Mouse (Mus musculus) midbrain, postnatal 0 days (tissue): Measurements from ENCODE around the gene Agbl4. TPM values are rescaled to one million over a fixed set of nuclear protein-coding genes. Genes with fewer than 3 reads are reported as not detected.

Experiments used
- ATAC-seq: fragments of 200-750 bp; cut with Nextera tagmentation; 2 replicates; pipeline ENCODE4 v1.8.0; 2017; ENCODE audit warnings: moderate number of reproducible peaks, mild to moderate bottlenecking, moderate TSS enrichment, moderate library complexity; ENCODE audit not compliant: low FRiP score
- DNase-seq: peaks from one replicate; pipeline ENCODE4 v3.0.0-alpha.2; 2015; ENCODE audit warnings: low spot score
- H3K27ac ChIP-seq: fragments of 300-500 bp; sonication (generic); 2 replicates; pipeline ENCODE4 v1.5.1; 2014; ENCODE audit warnings: low read depth, mild to moderate bottlenecking, low read length, mixed read lengths
- H3K27me3 ChIP-seq: fragments of 300-500 bp; sonication (generic); 2 replicates; pipeline ENCODE4 v1.6.1; 2014; ENCODE audit warnings: low read length, control low read depth, mixed read lengths; ENCODE audit not compliant: insufficient read depth
- H3K36me3 ChIP-seq: fragments of 300-500 bp; sonication (generic); 2 replicates; pipeline ENCODE4 v1.6.1; 2014; ENCODE audit warnings: low read length, control low read depth, mixed read lengths; ENCODE audit not compliant: insufficient read depth
- H3K4me1 ChIP-seq: fragments of 300-500 bp; sonication (generic); 2 replicates; pipeline ENCODE4 v1.6.1; 2014; ENCODE audit warnings: mild to moderate bottlenecking, control low read depth, antibody characterized with exemption, low read length, mixed read lengths; ENCODE audit not compliant: insufficient read depth
- H3K4me2 ChIP-seq: fragments of 300-500 bp; sonication (generic); 2 replicates; pipeline ENCODE4 v1.6.1; 2014; ENCODE audit warnings: low read depth, mild to moderate bottlenecking, low read length, mixed read lengths; ENCODE audit not compliant: poor library complexity, severe bottlenecking
- H3K4me3 ChIP-seq: fragments of 300-500 bp; sonication (generic); 2 replicates; pipeline ENCODE4 v1.5.1; 2014; ENCODE audit warnings: low read depth, mild to moderate bottlenecking, low read length, moderate library complexity
- H3K9ac ChIP-seq: fragments of 300-500 bp; sonication (generic); replicated peaks from 2 replicates; pipeline ENCODE4 v1.6.1; 2014; ENCODE audit warnings: mild to moderate bottlenecking, low read length, moderate library complexity, mixed read lengths; ENCODE audit not compliant: poor library complexity, severe bottlenecking
- H3K9me3 ChIP-seq: fragments of 300-500 bp; sonication (generic); 2 replicates; pipeline ENCODE4 v1.6.1; 2016; ENCODE audit warnings: low read length, control low read depth
- CTCF ChIP-seq: IDR thresholded peaks from 2 replicates; pipeline ENCODE4 v1.5.1; 2016; ENCODE audit warnings: antibody characterized with exemption, mild to moderate bottlenecking
- WGBS: fragments of 180-500 bp; shearing (Covaris S2); extraction: QIAGEN DNeasy Blood & Tissue Kit; methylation state at CpG from one replicate; pipeline ENCODE4 v1.1.7; 2014; 5-methylcytosine and 5-hydroxymethylcytosine counted together
- polyA plus RNA-seq: library from polyadenylated mRNA; unstranded; fragments of >200 nt; fragmentation: Nextera tagmentation; extraction: Ambion mirVana; gene quantifications from 2 replicates; pipeline ENCODE4 v1.2.1, GENCODE M21; 2015
- total RNA-seq: library from RNA; depleted of rRNA; stranded (reverse); fragments of >200 nt; gene quantifications from 2 replicates; pipeline ENCODE4 v1.2.3, GENCODE M21; 2014

Gene Agbl4
- total and polyA plus RNA-seq, 2 experiments from 2014 or later = 5.0 to 9.2 TPM

- Histone ChIP-seq H3K4me3 (no peak overlapping the region), H3K27ac (no peak overlapping the region), H3K4me1 (no peaks in the 10 kb centered on the region), H3K36me3 (no peaks in the 10 kb centered on the region), H3K27me3 (no peaks in the 10 kb centered on the region), H3K4me2 (no peak overlapping the region), H3K9ac (no peak overlapping the region), H3K9me3 (no peaks in the 10 kb centered on the region)
- DNase-seq (no peak), ATAC-seq (no peak)
- WGBS = 77% methylated on average over 1 of the region's 1 CpGs
- TF ChIP-seq CTCF = no peak
Observed at GRCm38 (mm10) chr4:110810947-110811346, 413.5 kb downstream of the Agbl4 start.

GRCm38 (mm10) chr4:110832776-110833175 is 435.3 kb downstream of the Agbl4 start:
- Histone ChIP-seq H3K27me3 (no peaks in the 10 kb centered on the region), H3K4me1 (no peaks in the 10 kb centered on the region), H3K4me2 (no peak overlapping the region), H3K4me3 (no peak overlapping the region), H3K9ac (no peak overlapping the region), H3K36me3 (no peaks in the 10 kb centered on the region), H3K9me3 (no peaks in the 10 kb centered on the region), H3K27ac (no peak overlapping the region)
- 79% methylated on average over 1 of the region's 1 CpGs for WGBS
- DNase-seq = no peak
- no peak for TF ChIP-seq CTCF
- ATAC-seq = no peak

- 79% methylated on average over 2 of the region's 2 CpGs for WGBS
- TF ChIP-seq CTCF = no peak
- DNase-seq (peak; percentile 43), ATAC-seq (no peak)
- Histone ChIP-seq H3K4me2 (no peak overlapping the region), H3K27me3 (no peaks in the 10 kb centered on the region), H3K4me1 (no peaks in the 10 kb centered on the region), H3K4me3 (no peak overlapping the region), H3K9me3 (no peaks in the 10 kb centered on the region), H3K27ac (no peak overlapping the region), H3K36me3 (no peaks in the 10 kb centered on the region), H3K9ac (no peak overlapping the region)
Observed at GRCm38 (mm10) chr4:110879719-110880443, 482.4 kb downstream of the Agbl4 start.

- no peaks in the 10 kb centered on the region for H3K27me3 ChIP-seq
Observed at GRCm38 (mm10) chr4:110916061-110916460, 518.6 kb downstream of the Agbl4 start.

GRCm38 (mm10) chr4:110916565-110916964 is 519.1 kb downstream of the Agbl4 start:
- TF ChIP-seq CTCF = no peak
- ATAC-seq = no peak

More at GRCm38 (mm10) chr4:110916061-110916460, 518.6 kb downstream of the Agbl4 start:
- DNase-seq (peak; percentile 13), ATAC-seq (no peak)
- Histone ChIP-seq H3K4me3 (no peak overlapping the region), H3K4me2 (no peak overlapping the region), H3K27ac (no peak overlapping the region), H3K9me3 (no peaks in the 10 kb centered on the region), H3K4me1 (no peaks in the 10 kb centered on the region), H3K36me3 (no peaks in the 10 kb centered on the region), H3K9ac (no peak overlapping the region)
- no peak for TF ChIP-seq CTCF

GRCm38 (mm10) chr4:110921013-110921412 is 523.6 kb downstream of the Agbl4 start:
- no peaks in the 10 kb centered on the region for H3K27me3 ChIP-seq
- H3K4me1 ChIP-seq = no peaks in the 10 kb centered on the region
- no peak overlapping the region for H3K4me2 ChIP-seq
- no peak overlapping the region for H3K4me3 ChIP-seq
- TF ChIP-seq CTCF = no peak
- H3K27ac ChIP-seq = no peak overlapping the region
- H3K36me3 ChIP-seq = no peaks in the 10 kb centered on the region
- DNase-seq (no peak), ATAC-seq (no peak)
- 84% methylated on average over 3 of the region's 3 CpGs for WGBS
- no peak overlapping the region for H3K9ac ChIP-seq
- H3K9me3 ChIP-seq = no peaks in the 10 kb centered on the region

More at GRCm38 (mm10) chr4:110916565-110916964, 519.1 kb downstream of the Agbl4 start:
- DNase-seq = peak; percentile 12
- Histone ChIP-seq H3K36me3 (no peaks in the 10 kb centered on the region), H3K9ac (no peak overlapping the region), H3K4me1 (no peaks in the 10 kb centered on the region), H3K27me3 (no peaks in the 10 kb centered on the region), H3K27ac (no peak overlapping the region), H3K9me3 (no peaks in the 10 kb centered on the region), H3K4me2 (no peak overlapping the region), H3K4me3 (no peak overlapping the region)
- WGBS = 53% methylated on average over 4 of the region's 4 CpGs
